Mouse (Mus musculus) embryonic facial prominence, embryonic 10.5 days (tissue): ENCODE data around the gene Akna. TPM values are rescaled to one million over a fixed set of nuclear protein-coding genes. Genes with fewer than 3 reads are reported as not detected.
A peak's percentile ranks its signal among the peaks of the same experiment; 100 is the strongest.

Source experiments
- DNase-seq: peaks from one replicate; pipeline ENCODE4 v3.0.0-alpha.2; 2017; ENCODE audit warnings: low spot score
- H3K27ac ChIP-seq: fragments of 300-500 bp; sonication (generic); replicated peaks from 2 replicates; pipeline ENCODE4 v1.5.1; 2016; ENCODE audit warnings: mild to moderate bottlenecking
- H3K27me3 ChIP-seq: fragments of 300-500 bp; sonication (generic); replicated peaks from 2 replicates; pipeline ENCODE4 v1.6.1; 2016; ENCODE audit warnings: low read depth, mild to moderate bottlenecking; ENCODE audit not compliant: poor library complexity, severe bottlenecking
- H3K36me3 ChIP-seq: fragments of 300-500 bp; sonication (generic); replicated peaks from 2 replicates; pipeline ENCODE4 v1.6.1; 2016; ENCODE audit warnings: mild to moderate bottlenecking, moderate library complexity
- H3K4me1 ChIP-seq: fragments of 300-500 bp; sonication (generic); 2 replicates; pipeline ENCODE4 v1.6.1; 2016
- H3K4me3 ChIP-seq: fragments of 300-500 bp; sonication (generic); 2 replicates; pipeline ENCODE4 v1.5.1; 2016; ENCODE audit warnings: mild to moderate bottlenecking, moderate library complexity
- H3K9me3 ChIP-seq: fragments of 300-500 bp; sonication (generic); 2 replicates; pipeline ENCODE4 v1.6.1; 2016; ENCODE audit warnings: mild to moderate bottlenecking
- WGBS: fragments of 180-500 bp; shearing (Covaris S2); methylation state at CpG from one replicate; pipeline ENCODE4 v1.1.7; 2016; 5-methylcytosine and 5-hydroxymethylcytosine counted together
- polyA plus RNA-seq: library from polyadenylated mRNA; unstranded; fragments of >200 nt; fragmentation: Nextera tagmentation; extraction: Ambion mirVana; gene quantifications from 2 replicates; pipeline ENCODE4 v1.2.1, GENCODE M21; 2016

The Akna gene
- polyA plus RNA-seq, 1 experiment from 2014 or later = 12.0 TPM

DNA sequence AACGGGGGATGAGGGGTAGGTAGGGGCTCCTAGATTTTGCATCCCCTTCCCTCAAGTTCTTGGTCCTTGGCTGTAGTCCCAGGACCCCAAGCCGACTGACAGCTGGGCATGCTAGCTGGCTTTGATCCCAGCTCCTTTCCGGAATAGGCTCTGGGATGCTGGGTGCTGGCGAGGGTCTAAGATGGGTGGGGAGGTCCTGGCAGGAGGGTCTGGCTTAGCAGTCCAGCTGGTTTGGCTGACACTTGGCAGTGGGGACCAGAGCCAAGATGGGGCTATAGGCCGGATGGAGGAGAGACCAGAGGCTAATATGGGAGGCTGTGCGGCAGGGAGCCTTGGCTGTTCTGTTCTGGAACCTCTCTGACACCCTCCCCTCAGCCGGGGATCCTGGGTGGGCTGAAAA is 5.1 kb upstream of the Akna start:
- Histone ChIP-seq H3K4me3 (peak overlapping the region; percentile 76; the same call in 1 of the 2 replicates), H3K27ac (0 out of 2 replicates have a peak overlapping the region, but pooled peaks have one; percentile 35), H3K4me1 (peaks cover 48% of the 10 kb centered on the region), H3K36me3 (no peaks in the 10 kb centered on the region), H3K9me3 (no peaks in the 10 kb centered on the region), H3K27me3 (peaks cover 13% of the 10 kb centered on the region)
- WGBS = 68% methylated on average over 7 of the region's 7 CpGs
- no peak for DNase-seq

GRCm38 (mm10) chr4:63405683-63406082 is 2.5 kb upstream of the Akna start:
- peaks cover 65% of the 10 kb centered on the region for H3K4me1 ChIP-seq
- no peaks in the 10 kb centered on the region for H3K36me3 ChIP-seq
- WGBS = 63% methylated on average over 4 of the region's 4 CpGs
- no peak overlapping the region for H3K4me3 ChIP-seq
- peaks cover 13% of the 10 kb centered on the region for H3K27me3 ChIP-seq
- no peak for DNase-seq
- no peaks in the 10 kb centered on the region for H3K9me3 ChIP-seq
- no peak overlapping the region for H3K27ac ChIP-seq

DNA sequence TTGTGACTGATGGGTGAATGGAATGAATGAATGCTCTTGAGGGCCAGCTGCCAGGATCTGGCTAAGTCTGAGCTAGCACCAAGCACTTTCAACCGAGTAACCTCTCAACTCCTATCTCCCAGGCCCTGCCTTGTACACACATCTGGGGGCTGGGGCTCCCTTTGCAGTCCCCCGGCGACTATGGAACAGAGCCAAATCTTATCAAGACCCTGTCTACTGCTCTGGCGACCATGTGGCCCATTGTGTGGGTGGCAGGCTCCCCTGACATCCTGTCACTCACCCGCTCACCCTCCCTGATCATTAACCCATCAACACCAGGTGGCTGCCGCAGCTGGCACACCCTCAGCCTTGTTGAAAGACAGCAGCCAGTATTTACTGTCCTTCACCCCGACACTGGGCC is 1.9 kb upstream of the Akna start:
- H3K4me1 ChIP-seq = peaks cover 67% of the 10 kb centered on the region
- no peaks in the 10 kb centered on the region for H3K9me3 ChIP-seq
- H3K4me3 ChIP-seq = no peak overlapping the region
- H3K36me3 ChIP-seq = no peaks in the 10 kb centered on the region
- peak overlapping the region; percentile 93 for H3K27ac ChIP-seq
- DNase-seq = no peak
- WGBS = 49% methylated on average over 7 of the region's 7 CpGs
- H3K27me3 ChIP-seq = peaks cover 13% of the 10 kb centered on the region

DNA sequence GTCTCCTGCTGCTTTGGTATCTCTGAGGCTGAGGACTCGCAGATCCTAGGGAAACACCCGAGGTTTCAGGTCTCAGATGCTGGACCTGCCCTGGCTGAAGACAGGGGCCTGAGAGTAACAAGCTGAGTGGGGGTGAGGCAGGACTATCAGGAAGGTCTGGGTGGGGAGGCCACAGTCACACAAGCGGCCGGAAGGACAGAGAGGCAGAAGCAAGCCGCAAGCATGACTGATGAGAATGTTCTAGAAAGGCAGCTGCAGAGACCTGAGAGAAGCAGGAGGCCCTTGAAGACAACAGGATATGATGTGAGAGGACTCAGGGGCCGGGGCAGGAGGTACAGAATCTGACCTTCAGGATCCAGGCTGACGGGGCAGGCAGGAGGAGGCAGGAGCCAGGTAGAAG is 1.1 kb upstream of the Akna start:
- Histone ChIP-seq H3K4me1 (peaks cover 67% of the 10 kb centered on the region), H3K27me3 (peaks cover 12% of the 10 kb centered on the region), H3K9me3 (no peaks in the 10 kb centered on the region), H3K27ac (peak overlapping the region; percentile 93), H3K36me3 (no peaks in the 10 kb centered on the region), H3K4me3 (no peak overlapping the region)
- DNase-seq = no peak
- WGBS = 70% methylated on average over 7 of the region's 7 CpGs

GRCm38 (mm10) chr4:63402558-63402957 is 596 bp downstream of the Akna start:
- WGBS = 69% methylated on average over 6 of the region's 6 CpGs
- H3K9me3 ChIP-seq = no peaks in the 10 kb centered on the region
- H3K4me1 ChIP-seq = peaks cover 65% of the 10 kb centered on the region
- no peak for DNase-seq
- peak overlapping the region; percentile 93 for H3K27ac ChIP-seq
- peak overlapping the region; percentile 52 for H3K4me3 ChIP-seq
- no peaks in the 10 kb centered on the region for H3K27me3 ChIP-seq
- H3K36me3 ChIP-seq = peaks cover 5% of the 10 kb centered on the region; the same call in 1 of the 2 replicates

- peaks cover 10% of the 10 kb centered on the region; the same call in 1 of the 2 replicates for H3K36me3 ChIP-seq
- H3K4me1 ChIP-seq = peaks cover 65% of the 10 kb centered on the region
- H3K27ac ChIP-seq = peak overlapping the region; percentile 93
- H3K27me3 ChIP-seq = no peaks in the 10 kb centered on the region
- 92% methylated on average over 10 of the region's 10 CpGs for WGBS
- no peak for DNase-seq
- no peaks in the 10 kb centered on the region for H3K9me3 ChIP-seq
- peak overlapping the region; percentile 52; the same call in 1 of the 2 replicates for H3K4me3 ChIP-seq
Measured at GRCm38 (mm10) chr4:63402056-63402455, 1.1 kb downstream of the Akna start.

DNA sequence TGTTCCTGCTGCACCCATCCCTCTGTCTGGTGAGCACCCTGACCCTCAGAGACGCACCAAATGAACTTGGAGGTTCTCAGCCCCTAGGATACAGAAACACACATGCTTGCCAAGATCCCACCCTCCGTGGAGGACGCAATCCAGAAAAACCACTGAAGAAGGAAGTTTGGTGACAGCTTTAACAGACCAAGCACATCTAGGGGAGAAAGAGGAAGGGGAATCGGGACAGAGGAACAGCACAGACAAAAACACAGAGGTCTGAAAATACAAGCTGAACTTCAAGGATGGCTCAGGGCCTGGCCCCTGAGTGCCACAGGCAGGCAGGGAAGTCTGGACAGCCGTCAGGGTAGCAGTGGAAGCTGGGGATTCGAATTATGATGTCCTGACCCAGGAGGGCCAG is 1.5 kb downstream of the Akna start:
- Histone ChIP-seq H3K27me3 (no peaks in the 10 kb centered on the region), H3K9me3 (no peaks in the 10 kb centered on the region), H3K4me3 (no peak overlapping the region), H3K27ac (no peak overlapping the region), H3K36me3 (peaks cover 13% of the 10 kb centered on the region; the same call in 1 of the 2 replicates), H3K4me1 (peaks cover 65% of the 10 kb centered on the region)
- DNase-seq = no peak
- WGBS = 82% methylated on average over 6 of the region's 6 CpGs

DNA sequence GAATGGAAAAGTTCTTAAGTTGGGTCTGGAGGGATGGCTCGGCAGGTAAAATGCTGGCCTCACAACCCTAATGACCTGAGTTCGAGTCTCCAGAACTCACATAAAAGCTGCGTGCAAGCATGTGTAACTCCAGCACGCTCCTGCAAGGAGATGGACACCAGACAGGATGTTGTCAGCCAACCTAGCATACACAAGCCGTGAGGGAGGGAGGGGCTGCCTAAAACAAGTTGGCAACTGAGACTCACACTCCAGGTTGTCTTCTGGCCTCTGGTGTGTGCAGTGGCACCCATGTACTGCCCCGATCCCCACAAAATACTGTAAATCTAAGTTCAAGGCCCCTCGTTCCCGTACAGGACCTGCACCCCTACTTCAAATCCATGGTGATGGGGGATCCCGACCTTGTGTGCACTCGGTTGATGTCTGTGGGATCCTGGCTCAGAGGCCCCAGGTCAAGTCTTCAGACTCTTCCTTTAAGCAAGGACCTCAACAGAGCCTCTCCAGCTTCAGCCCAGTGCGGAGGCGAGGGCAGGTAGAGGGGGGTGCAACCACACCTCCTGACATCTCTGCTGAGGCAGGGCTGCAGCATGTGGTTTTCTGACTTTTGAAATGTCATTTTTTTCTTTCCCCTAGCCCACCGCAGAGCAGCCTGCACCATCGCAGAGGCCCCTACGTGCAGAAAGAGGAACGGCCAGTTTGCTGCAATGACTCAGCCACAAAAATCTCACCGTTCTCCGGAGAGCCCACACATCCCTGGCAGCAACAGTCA is 2.4 kb downstream of the Akna start:
- Histone ChIP-seq H3K27ac (peak overlapping the region; percentile 37; the same call in 1 of the 2 replicates), H3K27me3 (no peaks in the 10 kb centered on the region), H3K4me1 (peaks cover 64% of the 10 kb centered on the region), H3K4me3 (no peak overlapping the region), H3K9me3 (no peaks in the 10 kb centered on the region), H3K36me3 (peaks cover 21% of the 10 kb centered on the region; the same call in 1 of the 2 replicates)
- 91% methylated on average over 18 of the region's 18 CpGs for WGBS
- no peak for DNase-seq

DNA sequence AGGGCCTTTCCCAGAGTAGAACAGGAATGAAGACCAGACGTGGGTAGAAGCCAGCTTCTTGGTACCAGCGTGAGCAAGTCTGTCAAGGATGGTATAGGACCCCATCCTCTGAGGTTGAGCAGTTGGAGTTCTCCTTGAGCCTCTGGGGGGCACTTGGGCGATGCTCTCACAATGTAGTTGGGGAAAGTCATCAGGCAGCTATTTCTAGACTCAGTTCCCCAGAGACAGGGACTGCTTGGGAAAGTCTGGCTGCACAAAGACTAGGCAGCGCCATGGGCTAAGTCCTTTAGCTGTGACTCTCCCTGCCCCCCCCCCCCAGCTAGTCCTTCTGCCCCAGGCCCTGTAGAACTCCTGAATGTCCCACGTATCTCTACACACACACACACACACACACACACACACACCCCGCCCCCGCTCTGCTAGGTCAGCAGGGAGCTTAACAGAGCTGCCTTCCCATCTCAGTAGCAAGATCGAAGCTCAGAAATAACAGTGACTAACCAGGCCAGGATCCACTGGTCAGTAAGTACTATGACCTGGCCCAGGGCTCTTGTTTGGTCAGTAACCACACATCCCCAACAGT is 3.4 kb downstream of the Akna start:
- Histone ChIP-seq H3K9me3 (no peaks in the 10 kb centered on the region), H3K27me3 (no peaks in the 10 kb centered on the region), H3K4me1 (peaks cover 55% of the 10 kb centered on the region), H3K4me3 (no peak overlapping the region), H3K36me3 (peaks cover 30% of the 10 kb centered on the region), H3K27ac (peak overlapping the region; percentile 65)
- 59% methylated on average over 8 of the region's 8 CpGs for WGBS
- DNase-seq = no peak

- peak overlapping the region; percentile 65 for H3K27ac ChIP-seq
- 65% methylated on average over 11 of the region's 11 CpGs for WGBS
- DNase-seq = no peak
- peaks cover 38% of the 10 kb centered on the region for H3K36me3 ChIP-seq
- H3K4me1 ChIP-seq = peaks cover 47% of the 10 kb centered on the region
- H3K4me3 ChIP-seq = no peak overlapping the region
- H3K9me3 ChIP-seq = no peaks in the 10 kb centered on the region
- H3K27me3 ChIP-seq = no peaks in the 10 kb centered on the region
Measured at GRCm38 (mm10) chr4:63398854-63399609, 4.1 kb downstream of the Akna start.

DNA sequence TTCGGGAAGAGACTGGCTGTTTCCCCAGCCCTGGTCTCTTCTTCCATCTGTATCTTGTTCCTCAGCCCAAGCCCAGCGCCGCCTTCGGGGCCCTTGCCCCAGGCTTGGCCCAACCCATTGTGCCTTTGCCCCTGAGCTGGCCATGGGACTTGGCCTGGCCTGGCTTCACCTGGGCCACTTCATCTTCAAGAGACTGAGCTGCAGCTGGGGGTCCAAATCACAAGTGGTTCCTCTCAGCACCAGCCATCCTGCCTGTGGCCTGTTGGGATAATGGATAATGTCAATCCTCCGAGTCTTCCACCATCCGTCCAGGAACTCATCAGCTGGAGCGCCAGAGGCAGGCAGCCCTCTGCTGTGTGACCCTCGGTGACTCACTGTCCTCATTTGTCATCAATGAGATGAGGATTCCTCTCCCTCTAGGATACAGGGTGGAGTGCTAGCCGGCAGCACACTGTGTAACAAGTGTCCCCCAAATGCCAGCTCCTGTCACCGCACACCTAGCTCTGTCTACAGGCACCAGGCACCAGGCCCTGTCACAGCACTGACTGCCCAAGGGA is 5.1 kb downstream of the Akna start:
- H3K27ac ChIP-seq = peak overlapping the region; percentile 11; the same call in 1 of the 2 replicates
- WGBS = 89% methylated on average over 10 of the region's 10 CpGs
- peaks cover 46% of the 10 kb centered on the region for H3K36me3 ChIP-seq
- H3K9me3 ChIP-seq = no peaks in the 10 kb centered on the region
- H3K4me1 ChIP-seq = peaks cover 38% of the 10 kb centered on the region
- no peak for DNase-seq
- no peak overlapping the region for H3K4me3 ChIP-seq
- H3K27me3 ChIP-seq = no peaks in the 10 kb centered on the region

DNA sequence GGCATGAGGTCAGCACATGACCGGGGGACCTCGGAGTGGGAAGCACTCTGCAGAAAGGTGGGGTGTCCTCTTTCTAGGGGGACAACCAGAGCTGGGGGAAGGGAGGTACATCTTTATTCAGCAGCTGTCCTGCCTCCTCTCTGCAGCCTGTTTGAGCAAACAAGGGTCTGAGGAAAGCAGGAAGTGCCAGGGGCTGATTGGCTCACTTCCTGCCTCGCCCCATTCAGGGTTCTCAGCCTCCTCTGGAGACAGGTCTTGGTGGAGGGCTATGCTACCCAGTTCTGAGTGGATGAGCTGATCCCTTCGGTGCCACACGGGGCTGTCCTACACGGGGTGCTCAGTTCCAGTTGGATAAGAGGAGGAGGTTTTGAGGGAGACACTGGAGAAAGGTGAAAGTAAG is 11.8 kb downstream of the Akna start:
- H3K36me3 ChIP-seq = peaks cover 68% of the 10 kb centered on the region
- no peaks in the 10 kb centered on the region for H3K27me3 ChIP-seq
- no peaks in the 10 kb centered on the region for H3K9me3 ChIP-seq
- peak overlapping the region; percentile 32; the same call in 1 of the 2 replicates for H3K27ac ChIP-seq
- H3K4me3 ChIP-seq = no peak overlapping the region
- peaks cover 28% of the 10 kb centered on the region for H3K4me1 ChIP-seq
- WGBS = 79% methylated on average over 6 of the region's 6 CpGs
- no peak for DNase-seq
